Mouse (Mus musculus): ENCODE measurements around the gene Nutm1.
"Not testable (repeated sequence)": the region's sequence is repeated elsewhere in the genome, so short reads cannot be mapped to it uniquely, and the experiment has no call there.

The Nutm1 gene

GRCm38 (mm10) chr2:112259241-112259962 is at the start of gene Nutm1:
Nutm1 (minus strand) TSS chr2:112259291.
- DNase-seq (ENCODE audit: low spot score) = no peak

GRCm38 (mm10) chr2:112308671-112309070 is 49.6 kb upstream of the Nutm1 start:
- DNase-seq (ENCODE audit: low spot score) = no peak

DNA sequence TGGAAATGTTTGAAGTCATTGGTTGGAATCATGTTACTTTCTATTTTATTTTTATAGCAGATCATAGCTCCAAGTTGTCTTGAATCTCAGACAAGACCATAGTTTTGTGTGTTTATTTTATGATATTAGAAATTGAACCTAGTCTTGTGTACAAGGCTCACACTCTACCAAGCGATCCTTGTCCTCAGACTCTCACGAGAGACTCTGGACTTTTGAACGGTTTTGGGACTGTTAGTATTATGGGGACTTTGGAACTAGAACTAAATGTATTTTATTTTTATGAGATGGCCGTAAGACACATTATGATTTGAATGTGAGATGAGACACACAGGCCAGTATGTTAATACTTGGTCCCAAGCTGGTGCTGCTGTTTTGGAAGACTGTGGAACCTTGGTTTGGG is 39.1 kb upstream of the Nutm1 start:
- no peak for DNase-seq (ENCODE audit: low spot score)

DNA sequence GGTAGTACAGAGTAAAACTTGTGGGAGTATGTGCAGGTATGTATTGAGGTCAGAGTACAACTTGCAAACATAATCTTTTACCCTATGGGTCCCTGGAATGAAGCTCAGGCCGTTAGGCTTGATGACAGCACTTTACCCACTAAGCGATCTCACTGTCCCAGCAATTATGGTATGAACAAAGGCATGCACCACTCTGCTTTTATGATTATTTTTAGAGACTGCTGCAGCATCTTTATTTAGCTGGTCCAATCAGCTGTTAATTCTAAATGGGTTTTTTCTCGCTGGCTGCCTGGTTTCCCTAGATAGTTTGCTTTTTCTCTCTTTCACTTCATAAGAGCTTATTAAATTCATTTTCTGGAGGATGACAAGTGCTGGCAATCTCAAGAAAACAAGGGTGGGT is 37.1 kb upstream of the Nutm1 start:
- no peak for DNase-seq (ENCODE audit: low spot score)

DNA sequence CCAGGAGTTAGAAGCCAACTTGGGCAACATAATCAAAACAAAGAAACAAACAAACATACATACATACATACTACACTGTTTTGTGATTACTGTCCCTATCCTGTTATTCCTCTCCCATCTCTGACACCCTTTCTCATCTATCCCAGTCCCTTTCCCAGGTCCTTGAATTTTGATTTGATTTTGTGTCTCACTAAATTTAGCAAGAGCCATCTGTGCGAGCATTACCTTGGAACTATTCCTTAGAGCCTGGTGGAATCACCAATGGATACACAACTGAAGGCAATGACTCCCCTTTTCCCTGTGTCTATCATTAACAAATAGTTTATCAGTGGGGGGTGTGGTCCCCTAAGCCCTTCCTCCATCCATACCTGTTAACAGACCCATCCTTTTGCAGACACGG is 33.7 kb upstream of the Nutm1 start:
- no peak for DNase-seq (ENCODE audit: low spot score)

GRCm38 (mm10) chr2:112289507-112289906 is 30.4 kb upstream of the Nutm1 start:
- no peak for DNase-seq (ENCODE audit: low spot score)

DNA sequence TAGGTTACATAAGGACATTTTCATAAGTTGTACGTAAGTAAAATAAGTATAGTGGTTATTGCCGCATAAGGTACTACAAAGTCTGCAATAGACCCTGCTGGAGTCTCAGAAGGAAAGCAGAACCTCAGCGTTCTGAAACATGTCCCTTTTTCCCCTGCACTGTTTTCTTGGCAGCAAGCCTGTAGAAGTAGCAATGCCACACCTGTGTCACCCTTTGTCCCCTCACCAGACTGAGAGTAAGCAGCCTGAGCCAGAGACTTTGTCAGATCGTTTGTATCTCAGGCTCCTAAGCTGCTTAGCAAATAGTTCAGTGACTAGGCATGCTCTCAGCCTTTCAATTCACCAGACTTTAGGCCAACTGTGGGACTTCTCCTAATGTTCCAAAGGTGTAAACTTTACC is 28.0 kb upstream of the Nutm1 start:
- DNase-seq (ENCODE audit: low spot score) = no peak

GRCm38 (mm10) chr2:112286062-112286461 is 27.0 kb upstream of the Nutm1 start:
- not testable (repeated sequence) for DNase-seq (ENCODE audit: low spot score)

DNA sequence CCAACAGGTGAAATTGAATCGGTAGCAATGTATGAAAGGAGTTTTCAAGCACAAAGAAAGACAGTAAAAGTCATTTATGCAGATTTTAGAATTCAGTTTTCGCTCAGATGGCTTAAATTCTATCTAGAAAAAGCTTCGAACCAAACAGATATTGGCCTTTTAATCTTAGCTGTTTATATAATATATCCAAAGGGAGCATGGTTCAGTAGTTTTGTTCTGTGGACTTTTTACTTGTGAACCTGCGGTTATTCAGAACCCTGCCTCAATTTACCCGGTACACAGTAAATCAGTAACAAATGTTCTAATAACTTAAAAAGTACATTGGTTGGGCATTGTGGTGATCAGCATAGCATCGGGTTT is 25.9 kb upstream of the Nutm1 start:
- DNase-seq (ENCODE audit: low spot score) = no peak

DNA sequence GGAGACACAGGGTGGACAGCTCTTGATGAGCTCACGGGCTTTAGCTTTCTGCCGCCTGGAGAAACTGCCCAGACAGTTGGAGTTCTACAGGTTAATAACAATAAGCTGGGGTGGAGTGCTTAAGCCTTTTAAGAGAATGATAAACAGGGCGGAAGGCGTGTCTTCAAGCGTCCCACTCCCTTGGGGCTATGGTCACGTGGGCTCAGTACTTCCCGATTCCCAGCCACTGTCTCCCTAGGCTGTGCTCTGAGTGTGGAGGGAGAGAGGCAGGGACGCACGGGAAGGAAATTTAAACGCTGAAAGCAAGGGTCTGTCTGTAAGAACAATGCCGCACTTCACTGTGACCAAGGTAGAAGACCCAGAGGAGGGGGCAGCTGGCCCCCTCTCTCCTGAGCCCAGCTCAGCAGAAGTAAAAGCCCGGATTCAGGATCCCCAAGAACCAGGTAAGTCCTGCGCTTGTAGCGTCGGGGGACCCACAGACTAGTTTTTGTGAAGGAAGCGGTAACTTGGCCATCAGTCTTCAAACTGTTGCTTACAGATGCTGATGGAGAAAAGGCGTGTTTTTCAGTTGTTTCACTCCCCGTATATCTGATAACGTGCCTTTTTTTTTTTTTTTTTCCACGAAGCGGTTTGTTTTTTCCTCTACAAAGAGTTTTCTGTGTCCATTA is 25.4 kb upstream of the Nutm1 start:
- DNase-seq (ENCODE audit: low spot score) = peak; percentile 84

GRCm38 (mm10) chr2:112282846-112283245 is 23.8 kb upstream of the Nutm1 start:
- DNase-seq (ENCODE audit: low spot score) = no peak

GRCm38 (mm10) chr2:112276870-112277269 is 17.8 kb upstream of the Nutm1 start:
- DNase-seq (ENCODE audit: low spot score) = no peak

DNA sequence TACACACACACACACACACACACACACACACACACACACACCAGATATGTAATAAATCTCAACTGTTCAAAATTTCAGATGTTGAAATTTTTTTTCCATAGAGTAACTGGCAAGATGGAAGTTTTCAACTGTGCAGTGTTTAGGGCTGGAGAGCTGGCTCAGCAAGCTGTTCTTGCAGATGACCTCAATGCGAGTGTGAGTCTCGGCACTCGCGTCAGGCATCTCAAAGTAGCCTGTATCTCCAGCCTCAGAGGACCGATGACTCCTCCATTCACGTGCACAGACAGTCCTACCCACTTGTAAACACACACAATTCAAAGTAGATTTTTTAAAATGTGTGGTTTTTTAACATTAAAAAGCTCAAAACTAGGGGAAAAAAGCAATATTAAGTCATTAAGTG is 14.4 kb upstream of the Nutm1 start:
- DNase-seq (ENCODE audit: low spot score) = no peak

GRCm38 (mm10) chr2:112272909-112273308 is 13.8 kb upstream of the Nutm1 start:
- no peak for DNase-seq (ENCODE audit: low spot score)

DNA sequence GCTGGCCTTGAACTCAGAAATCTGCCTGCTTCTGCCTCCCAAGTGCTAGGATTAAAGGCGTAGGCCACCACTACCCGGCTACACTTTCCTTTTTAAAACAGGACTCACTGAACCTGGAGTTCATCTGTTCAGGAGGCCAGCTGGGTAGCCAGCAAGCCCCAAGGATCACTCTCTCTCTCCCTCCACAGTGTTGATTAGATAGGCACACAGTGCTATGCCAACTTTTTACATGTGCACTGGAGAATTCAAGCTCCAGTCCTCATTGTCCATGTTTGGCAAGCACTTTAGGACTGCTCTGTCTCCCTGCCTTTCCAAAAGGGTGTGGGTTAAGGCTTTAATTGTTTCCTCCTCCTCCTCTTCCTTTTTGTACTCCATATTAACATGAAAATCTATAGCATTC is 10.9 kb upstream of the Nutm1 start:
- DNase-seq (ENCODE audit: low spot score) = no peak

- no peak for DNase-seq (ENCODE audit: low spot score)
Measured at GRCm38 (mm10) chr2:112267547-112268269, 8.6 kb upstream of the Nutm1 start.

- peak; percentile 9 for DNase-seq (ENCODE audit: low spot score)
Measured at GRCm38 (mm10) chr2:112266780-112267179, 7.7 kb upstream of the Nutm1 start.

- DNase-seq (ENCODE audit: low spot score) = peak; percentile 62
Measured at GRCm38 (mm10) chr2:112266242-112266592, 7.1 kb upstream of the Nutm1 start, which contains the start of gene Gm21985. Gm21985 (plus strand) TSS chr2:112266314.

DNA sequence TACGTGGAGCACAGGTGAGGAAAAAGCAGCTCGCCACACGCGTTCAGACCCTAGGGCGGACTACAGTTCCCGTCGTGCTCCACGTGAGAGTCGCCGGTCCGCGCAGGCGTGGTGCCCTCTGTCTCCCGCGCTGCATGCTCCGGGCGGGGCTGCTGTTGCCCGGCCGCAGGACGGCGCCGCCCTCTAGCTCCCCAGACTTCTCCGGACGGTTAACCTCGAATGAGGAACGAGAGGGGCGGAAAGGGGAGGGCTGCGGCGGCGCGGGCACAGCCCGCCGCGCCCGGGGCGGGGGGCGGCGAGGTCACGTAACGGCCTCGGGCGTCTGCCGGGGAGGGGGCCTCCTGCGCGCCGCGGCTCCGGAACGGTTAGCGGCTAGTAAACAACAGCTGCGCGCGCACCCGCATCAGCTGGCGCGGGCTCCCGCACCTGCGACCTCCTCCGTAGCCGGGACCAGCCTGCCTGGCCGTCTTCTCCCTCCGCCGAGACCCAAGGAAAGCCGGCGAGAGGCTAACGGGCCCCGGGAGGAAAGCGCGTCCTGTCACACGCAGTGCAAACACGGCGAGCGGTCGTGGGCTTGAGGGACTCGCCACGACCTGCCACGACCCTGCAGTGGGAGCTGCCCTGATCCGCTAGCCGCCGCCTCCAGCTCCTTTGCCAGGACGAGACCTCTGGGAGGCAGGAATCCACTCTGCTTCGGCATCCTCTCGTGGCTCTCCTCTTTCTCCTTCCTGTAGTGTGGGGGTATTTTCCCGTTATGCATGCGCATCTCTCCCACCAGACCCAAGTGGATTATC is 6.6 kb upstream of the Nutm1 start, which contains the start of gene Slc12a6:
Gene Slc12a6, plus strand, starts transcription at position 378 of the 794 bp plus-strand sequence.
- peak; percentile 92 for DNase-seq (ENCODE audit: low spot score)

DNA sequence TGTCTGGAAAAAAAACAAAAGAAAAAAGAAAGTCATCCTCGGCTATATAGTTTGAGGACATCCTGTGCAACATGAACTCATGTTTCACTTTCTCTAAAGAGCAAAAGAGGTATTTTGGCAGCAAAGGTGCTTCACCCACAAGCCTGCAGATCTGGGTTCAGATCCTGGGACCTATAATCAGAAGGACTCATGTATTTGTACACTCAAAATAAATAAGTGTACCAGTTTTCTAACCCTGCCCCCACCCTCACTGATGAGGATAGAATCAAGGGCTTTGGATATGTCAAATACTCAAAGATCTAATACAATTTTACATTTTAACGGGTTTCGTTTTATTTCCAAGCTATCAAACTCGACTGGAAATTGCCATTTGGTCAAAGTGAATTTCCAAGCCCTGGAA is 5.3 kb upstream of the Nutm1 start:
- DNase-seq (ENCODE audit: low spot score) = no peak

DNA sequence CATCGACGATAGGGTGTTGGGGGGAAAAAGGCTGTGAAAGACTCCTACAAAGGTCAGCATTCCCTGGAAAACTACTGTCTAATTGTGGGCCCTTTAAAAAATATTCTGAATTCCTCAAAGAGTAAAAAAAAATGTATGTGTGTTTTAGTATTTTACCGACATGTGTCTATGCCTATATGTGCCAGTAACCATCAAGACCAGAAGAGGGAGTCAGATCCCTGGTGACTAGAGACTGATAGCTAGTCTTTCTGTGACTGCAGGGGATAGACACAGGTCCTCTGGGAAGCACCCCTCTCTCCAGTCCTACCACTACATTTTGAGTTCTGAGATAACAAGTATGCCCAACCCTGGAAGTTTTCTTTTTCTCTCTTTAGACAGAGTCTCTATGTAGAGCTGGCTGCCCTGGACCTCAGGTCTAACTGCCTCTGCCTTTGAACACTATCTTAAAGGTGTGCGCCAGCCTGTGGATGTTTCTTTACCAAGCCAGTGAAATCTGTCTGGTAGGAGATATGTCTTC is 3.7 kb upstream of the Nutm1 start:
- DNase-seq (ENCODE audit: low spot score) = peak; percentile 33

All from embryo, embryonic 10.5 days (tissue).